Mouse (Mus musculus): ENCODE results near the gene Auts2. TPM values are rescaled to one million over a fixed set of nuclear protein-coding genes. Genes with fewer than 3 reads are reported as not detected.

Auts2 gene
- polyA plus RNA-seq, 1 experiment from 2014 or later = 73.6 TPM

DNA sequence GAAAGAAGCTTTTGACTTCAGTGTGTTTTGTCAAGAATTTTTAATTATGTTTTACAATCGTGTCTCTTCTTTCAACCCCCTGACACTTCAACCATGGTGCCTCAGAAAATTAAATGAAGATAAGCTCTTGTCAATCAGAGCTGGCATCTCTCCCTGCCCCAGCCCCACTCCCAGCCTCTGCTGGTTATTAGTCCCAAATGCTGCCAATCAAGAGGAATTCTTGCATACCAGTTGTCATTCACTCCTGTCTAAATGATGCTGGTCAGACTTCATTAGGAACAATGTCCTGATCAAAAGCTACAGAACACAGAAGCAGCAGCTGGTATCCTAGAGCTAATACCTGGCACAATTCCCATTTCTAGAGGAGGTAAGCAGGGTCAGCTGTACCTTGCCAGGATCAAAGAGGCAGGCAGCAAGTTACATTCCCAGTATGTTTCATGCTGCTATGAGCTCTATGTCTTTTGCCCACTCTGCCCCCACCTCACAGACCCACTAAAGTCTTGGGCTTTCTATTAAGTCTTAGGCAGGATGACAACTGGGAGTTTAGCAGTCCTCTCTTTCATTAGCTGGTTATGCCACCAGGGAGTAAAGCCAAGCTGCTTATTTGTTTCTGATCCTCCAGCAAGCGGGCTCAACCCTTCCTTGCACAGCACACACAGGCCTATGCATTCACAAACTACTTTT lies 134.1 kb downstream of the Auts2 start:
- no peak overlapping the region for H3K4me3 ChIP-seq
- H3K9ac ChIP-seq = no peak overlapping the region
- no peak overlapping the region for H3K4me2 ChIP-seq (replicated peaks)
- no peaks in the 10 kb centered on the region for H3K27me3 ChIP-seq
- H3K9me3 ChIP-seq = no peaks in the 10 kb centered on the region
- ATAC-seq (ENCODE audit: insufficient number of reproducible peaks, insufficient read depth, low FRiP score, low TSS enrichment) = no peak
- peaks cover 18% of the 10 kb centered on the region for H3K4me1 ChIP-seq
- H3K36me3 ChIP-seq = no peaks in the 10 kb centered on the region
- WGBS = 56% methylated on average over 2 of the region's 2 CpGs
- no peak overlapping the region for H3K27ac ChIP-seq

DNA sequence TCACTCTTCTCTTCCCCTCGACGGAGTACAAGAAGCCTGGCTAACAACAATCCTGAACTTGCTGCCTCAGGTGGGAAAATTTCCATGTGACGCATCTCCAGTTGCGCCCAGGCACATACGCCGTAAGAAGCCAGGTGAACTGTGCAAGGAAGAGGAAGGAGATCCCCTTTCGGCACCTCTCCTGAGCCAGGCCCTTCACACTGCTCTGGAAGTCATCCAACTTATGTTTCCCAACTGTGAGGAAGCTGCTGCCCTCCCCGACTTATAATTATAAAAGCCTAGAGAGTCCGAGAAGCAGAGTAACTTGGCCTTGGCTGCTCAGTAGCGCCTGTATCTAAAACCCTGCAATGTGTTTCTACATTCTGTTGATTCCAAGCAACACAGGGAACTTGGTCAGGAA lies 142.6 kb downstream of the Auts2 start:
- Histone ChIP-seq H3K9ac (no peak overlapping the region), H3K36me3 (no peaks in the 10 kb centered on the region), H3K27ac (no peak overlapping the region), H3K9me3 (no peaks in the 10 kb centered on the region), H3K4me1 (peaks cover 29% of the 10 kb centered on the region; the same call in 1 of the 2 replicates), H3K4me2 (replicated peaks) (no peak overlapping the region), H3K27me3 (no peaks in the 10 kb centered on the region), H3K4me3 (no peak overlapping the region)
- 63% methylated on average over 10 of the region's 10 CpGs for WGBS
- no peak for ATAC-seq (ENCODE audit: insufficient number of reproducible peaks, insufficient read depth, low FRiP score, low TSS enrichment)

DNA sequence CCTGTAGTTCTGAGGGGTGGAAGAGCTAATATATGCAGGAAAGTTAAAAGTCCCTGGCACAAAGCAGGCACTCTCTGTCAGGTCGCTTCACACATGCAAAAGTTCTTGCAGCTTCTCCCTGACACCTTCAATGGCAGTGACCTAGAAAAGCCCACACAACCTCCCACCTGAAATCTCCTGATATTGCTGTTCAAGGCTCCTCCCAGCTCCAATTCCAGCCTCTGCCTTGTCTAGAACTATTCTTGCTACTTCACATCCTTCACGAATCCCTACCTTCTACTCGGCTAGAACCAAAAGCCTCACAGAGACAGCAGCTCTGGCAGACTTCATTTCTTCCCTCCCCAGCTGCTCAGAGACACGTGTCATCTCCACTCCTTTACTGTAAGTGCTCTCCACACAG lies 143.7 kb downstream of the Auts2 start:
- Histone ChIP-seq H3K27ac (no peak overlapping the region), H3K9ac (no peak overlapping the region), H3K4me2 (replicated peaks) (no peak overlapping the region), H3K9me3 (no peaks in the 10 kb centered on the region), H3K4me1 (peaks cover 29% of the 10 kb centered on the region; the same call in 1 of the 2 replicates), H3K36me3 (no peaks in the 10 kb centered on the region), H3K4me3 (no peak overlapping the region), H3K27me3 (no peaks in the 10 kb centered on the region)
- ATAC-seq (ENCODE audit: insufficient number of reproducible peaks, insufficient read depth, low FRiP score, low TSS enrichment) = no peak
- 63% methylated on average over 4 of the region's 4 CpGs for WGBS

DNA sequence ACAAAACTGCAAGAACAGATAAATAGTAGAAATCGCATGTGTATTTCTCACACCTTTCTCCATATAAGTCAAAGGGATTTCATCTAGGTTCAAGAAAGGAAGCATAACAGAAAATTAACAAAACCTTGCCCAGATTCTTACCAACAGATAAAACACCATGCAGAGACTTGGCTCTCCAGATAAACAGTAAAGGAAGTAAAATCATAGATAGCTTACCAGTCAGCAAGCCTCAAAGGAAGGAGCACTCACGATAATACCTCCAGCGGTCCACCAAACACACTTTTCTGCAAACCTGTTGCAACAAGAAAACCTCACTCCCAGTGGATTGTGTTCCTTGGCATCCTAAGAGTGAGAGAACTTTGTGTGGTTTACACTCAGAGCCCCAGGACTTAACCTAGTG lies 147.2 kb downstream of the Auts2 start:
- no peak overlapping the region for H3K9ac ChIP-seq
- H3K4me2 ChIP-seq (replicated peaks) = no peak overlapping the region
- H3K9me3 ChIP-seq = no peaks in the 10 kb centered on the region
- no peak for ATAC-seq (ENCODE audit: insufficient number of reproducible peaks, insufficient read depth, low FRiP score, low TSS enrichment)
- H3K4me1 ChIP-seq = peaks cover 35% of the 10 kb centered on the region
- H3K4me3 ChIP-seq = no peak overlapping the region
- H3K27me3 ChIP-seq = no peaks in the 10 kb centered on the region
- no peak overlapping the region for H3K27ac ChIP-seq
- 87% methylated on average over 3 of the region's 3 CpGs for whole genome bisulfite sequencing
- H3K36me3 ChIP-seq = no peaks in the 10 kb centered on the region

DNA sequence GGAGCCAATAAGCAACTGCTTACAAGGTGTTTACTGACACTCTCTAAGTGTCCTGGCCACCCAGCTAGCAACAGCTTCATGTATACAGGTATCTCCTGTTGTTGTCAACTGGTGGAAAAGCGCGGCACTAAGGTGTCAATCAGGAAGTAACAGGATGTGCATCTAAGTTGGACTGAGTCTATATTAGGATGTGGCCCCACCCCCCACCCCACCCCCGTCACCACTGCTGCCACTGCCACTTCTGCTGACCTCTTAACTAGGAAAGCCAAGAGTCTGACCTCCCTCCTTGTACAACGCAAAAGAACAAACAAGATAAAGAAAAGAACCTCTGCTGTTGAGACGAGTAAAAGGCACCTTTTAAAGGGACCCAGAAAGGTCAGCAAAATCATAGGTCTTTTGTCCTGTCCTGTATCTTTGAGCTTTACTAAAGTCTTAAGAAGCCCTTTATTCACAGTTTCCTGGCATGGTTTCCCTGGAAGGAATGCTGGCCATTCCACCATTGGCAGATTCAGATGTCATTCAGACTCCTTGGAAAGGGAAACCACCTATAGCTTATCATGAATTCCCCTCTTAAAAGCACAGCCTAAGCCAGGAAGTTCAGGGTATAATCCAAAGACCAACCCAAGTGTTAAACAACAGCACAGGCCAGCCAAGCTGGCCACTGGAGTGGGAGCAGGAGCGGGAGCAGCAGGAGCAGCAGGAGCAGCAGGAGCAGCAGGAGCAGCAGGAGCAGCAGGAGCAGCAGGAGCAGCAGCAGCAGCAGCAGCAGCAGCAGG lies 148.2 kb downstream of the Auts2 start:
- H3K9me3 ChIP-seq = no peaks in the 10 kb centered on the region
- ATAC-seq (ENCODE audit: insufficient number of reproducible peaks, insufficient read depth, low FRiP score, low TSS enrichment) = no peak
- no peaks in the 10 kb centered on the region for H3K27me3 ChIP-seq
- H3K9ac ChIP-seq = no peak overlapping the region
- no peak overlapping the region for H3K4me3 ChIP-seq
- 36% methylated on average over 6 of the region's 6 CpGs for WGBS
- no peak overlapping the region for H3K27ac ChIP-seq
- H3K4me2 ChIP-seq (replicated peaks) = no peak overlapping the region
- no peaks in the 10 kb centered on the region for H3K36me3 ChIP-seq
- peaks cover 28% of the 10 kb centered on the region for H3K4me1 ChIP-seq

DNA sequence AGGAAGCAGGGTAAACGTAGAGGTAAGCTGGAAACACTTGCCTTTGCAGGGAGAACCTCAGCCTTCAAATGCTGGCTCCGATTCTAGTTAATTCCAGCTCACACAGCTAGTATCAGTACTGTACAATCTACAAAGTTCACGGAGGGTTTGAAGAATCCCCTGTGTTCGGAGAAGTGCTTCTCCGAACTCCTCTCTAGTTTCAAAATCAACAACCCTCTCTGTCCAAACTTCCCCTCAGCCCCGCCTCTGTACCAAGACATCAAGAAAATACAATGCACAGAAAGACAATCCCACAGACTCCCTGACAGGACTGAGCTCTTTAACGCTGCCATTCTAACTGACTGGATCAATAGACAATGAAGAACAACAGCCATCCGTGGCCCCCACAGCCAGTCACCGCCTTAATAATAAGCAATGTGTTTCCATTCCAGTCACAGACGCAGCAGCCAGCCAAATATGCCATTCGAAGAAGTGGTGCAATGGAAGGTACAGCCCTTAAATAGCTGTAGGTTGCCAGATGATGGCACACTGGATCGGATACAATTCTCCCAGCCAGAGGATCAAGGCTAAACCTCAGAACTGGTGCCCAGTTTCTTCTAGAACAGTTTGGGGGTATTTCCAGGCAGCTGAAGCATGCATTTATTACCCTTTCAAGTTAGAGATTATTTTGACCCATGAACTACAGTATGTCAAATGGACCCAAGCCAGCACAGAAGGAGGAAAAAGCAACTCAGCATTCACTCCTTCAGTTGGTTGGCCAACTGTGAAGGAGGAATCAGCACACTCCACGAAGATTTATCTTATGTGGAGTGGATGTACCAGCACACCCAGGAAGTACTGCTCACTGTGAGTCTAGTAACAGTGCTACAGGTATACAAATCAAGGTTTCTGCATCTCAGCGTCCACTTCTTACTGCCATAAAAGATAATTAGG lies 151.0 kb downstream of the Auts2 start:
- no peak overlapping the region for H3K4me3 ChIP-seq
- 52% methylated on average over 14 of the region's 14 CpGs for WGBS
- H3K9ac ChIP-seq = no peak overlapping the region
- no peak overlapping the region for H3K27ac ChIP-seq
- H3K27me3 ChIP-seq = no peaks in the 10 kb centered on the region
- no peaks in the 10 kb centered on the region for H3K36me3 ChIP-seq
- H3K4me2 ChIP-seq (replicated peaks) = no peak overlapping the region
- ATAC-seq (ENCODE audit: insufficient number of reproducible peaks, insufficient read depth, low FRiP score, low TSS enrichment) = no peak
- no peaks in the 10 kb centered on the region for H3K9me3 ChIP-seq
- H3K4me1 ChIP-seq = peaks cover 17% of the 10 kb centered on the region

DNA sequence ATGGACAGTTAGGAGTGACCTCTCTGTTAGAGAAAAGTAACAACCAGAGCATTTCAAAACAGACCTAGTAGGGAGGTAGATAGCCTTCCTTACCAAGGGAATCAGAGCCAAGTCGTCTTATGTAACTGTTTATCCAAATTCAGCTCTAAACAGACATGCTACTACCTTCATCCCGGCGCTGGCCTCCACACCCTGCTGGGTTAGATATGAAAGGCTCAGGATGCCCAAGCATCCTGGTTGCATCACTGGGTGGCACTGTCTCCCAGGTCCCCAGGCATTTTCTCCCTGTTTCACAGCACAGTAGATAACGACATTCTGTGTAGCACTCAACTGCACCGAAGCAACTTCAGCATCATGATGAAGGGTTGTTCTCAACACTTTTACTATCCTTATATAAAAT lies 154.4 kb downstream of the Auts2 start:
- WGBS = 81% methylated on average over 5 of the region's 5 CpGs
- H3K4me1 ChIP-seq = peaks cover 29% of the 10 kb centered on the region
- H3K9me3 ChIP-seq = no peaks in the 10 kb centered on the region
- no peaks in the 10 kb centered on the region for H3K36me3 ChIP-seq
- no peak overlapping the region for H3K27ac ChIP-seq
- no peak overlapping the region for H3K4me3 ChIP-seq
- no peak for ATAC-seq (ENCODE audit: insufficient number of reproducible peaks, insufficient read depth, low FRiP score, low TSS enrichment)
- no peaks in the 10 kb centered on the region for H3K27me3 ChIP-seq
- no peak overlapping the region for H3K4me2 ChIP-seq (replicated peaks)
- H3K9ac ChIP-seq = no peak overlapping the region

DNA sequence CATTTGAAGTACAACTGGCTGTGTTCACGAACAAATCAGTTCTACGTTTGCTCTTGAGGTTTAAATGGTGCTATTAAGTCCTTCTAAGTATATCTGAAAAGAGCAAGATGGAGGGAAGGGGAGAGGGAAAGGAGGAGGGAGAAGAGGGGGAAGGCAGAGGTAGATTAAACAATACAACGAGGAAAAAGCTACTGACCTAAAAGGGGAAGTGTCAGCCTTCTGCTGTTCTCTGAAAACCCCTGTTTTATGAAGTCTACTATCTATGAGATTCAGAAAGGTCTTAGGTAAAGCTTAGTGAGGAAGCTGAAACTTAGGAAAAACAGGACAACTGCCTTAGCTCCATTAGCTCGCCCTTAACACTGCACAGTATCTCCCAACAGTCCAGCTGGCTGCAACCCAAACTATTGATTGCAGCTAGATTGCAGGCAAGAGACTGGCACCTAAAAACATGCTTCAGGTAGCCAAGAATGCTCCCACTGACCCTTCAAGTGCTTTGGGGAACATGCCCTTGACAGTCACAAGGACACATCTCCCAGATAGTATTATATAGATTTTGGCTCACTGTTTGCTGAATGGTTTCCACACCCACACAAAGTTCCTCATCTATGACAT lies 157.8 kb downstream of the Auts2 start:
- Histone ChIP-seq H3K4me3 (no peak overlapping the region), H3K36me3 (no peaks in the 10 kb centered on the region), H3K9ac (no peak overlapping the region), H3K4me2 (replicated peaks) (no peak overlapping the region), H3K27me3 (no peaks in the 10 kb centered on the region), H3K27ac (no peak overlapping the region), H3K9me3 (no peaks in the 10 kb centered on the region), H3K4me1 (peaks cover 23% of the 10 kb centered on the region; the same call in 1 of the 2 replicates)
- WGBS = 55% methylated on average over 4 of the region's 4 CpGs
- ATAC-seq (ENCODE audit: insufficient number of reproducible peaks, insufficient read depth, low FRiP score, low TSS enrichment) = no peak

DNA sequence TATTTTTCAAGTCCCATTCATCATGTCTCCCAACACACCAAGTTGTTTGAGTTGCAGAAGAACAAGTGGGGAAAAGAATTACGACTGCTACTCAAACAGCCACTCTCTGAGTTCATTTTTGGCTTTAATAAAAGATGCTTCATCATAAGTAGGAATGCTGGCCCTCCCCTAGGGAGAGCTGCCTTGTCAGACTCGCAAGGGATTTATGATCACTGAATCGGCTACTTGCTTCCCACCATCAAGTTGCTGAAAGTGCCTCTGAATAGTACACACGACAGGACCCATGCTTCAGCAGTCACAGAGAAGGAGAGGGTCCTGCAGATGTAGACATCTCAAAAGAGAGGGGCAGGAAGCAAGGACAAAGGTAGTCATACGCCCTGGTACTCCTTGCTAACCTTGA lies 162.9 kb downstream of the Auts2 start:
- Histone ChIP-seq H3K9ac (no peak overlapping the region), H3K27me3 (no peaks in the 10 kb centered on the region), H3K4me3 (no peak overlapping the region), H3K4me2 (replicated peaks) (no peak overlapping the region), H3K36me3 (no peaks in the 10 kb centered on the region), H3K4me1 (peaks cover 16% of the 10 kb centered on the region; the same call in 1 of the 2 replicates), H3K9me3 (no peaks in the 10 kb centered on the region), H3K27ac (no peak overlapping the region)
- ATAC-seq (ENCODE audit: insufficient number of reproducible peaks, insufficient read depth, low FRiP score, low TSS enrichment) = no peak
- WGBS = 70% methylated on average over 5 of the region's 5 CpGs

DNA sequence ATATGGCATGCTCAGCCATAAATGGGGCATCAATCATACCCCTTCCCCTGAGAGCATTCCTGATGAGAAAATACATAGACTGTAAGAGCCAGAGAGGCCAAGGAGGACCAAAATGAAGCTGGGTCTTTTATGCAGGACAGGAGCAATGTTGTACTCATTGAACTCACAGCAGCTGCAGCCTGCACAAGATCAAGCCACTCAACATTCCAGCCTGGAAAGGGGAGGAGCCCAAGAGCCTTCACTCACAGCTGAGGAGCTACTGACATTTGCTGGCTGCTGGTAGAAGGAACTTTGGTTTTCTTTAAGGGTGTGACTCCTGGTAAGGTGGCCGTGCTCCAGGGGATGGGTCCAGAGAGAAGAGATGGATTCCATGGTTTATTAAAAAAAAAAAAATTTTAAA lies 164.2 kb downstream of the Auts2 start:
- no peaks in the 10 kb centered on the region for H3K36me3 ChIP-seq
- no peak overlapping the region for H3K9ac ChIP-seq
- WGBS = 83% methylated on average over 1 of the region's 1 CpGs
- H3K27ac ChIP-seq = no peak overlapping the region
- no peaks in the 10 kb centered on the region for H3K9me3 ChIP-seq
- H3K4me3 ChIP-seq = no peak overlapping the region
- ATAC-seq (ENCODE audit: insufficient number of reproducible peaks, insufficient read depth, low FRiP score, low TSS enrichment) = no peak
- H3K4me2 ChIP-seq (replicated peaks) = no peak overlapping the region
- no peaks in the 10 kb centered on the region for H3K27me3 ChIP-seq
- 0 out of 2 replicates have a peak, but pooled peaks cover 7% of the 10 kb centered on the region for H3K4me1 ChIP-seq

DNA sequence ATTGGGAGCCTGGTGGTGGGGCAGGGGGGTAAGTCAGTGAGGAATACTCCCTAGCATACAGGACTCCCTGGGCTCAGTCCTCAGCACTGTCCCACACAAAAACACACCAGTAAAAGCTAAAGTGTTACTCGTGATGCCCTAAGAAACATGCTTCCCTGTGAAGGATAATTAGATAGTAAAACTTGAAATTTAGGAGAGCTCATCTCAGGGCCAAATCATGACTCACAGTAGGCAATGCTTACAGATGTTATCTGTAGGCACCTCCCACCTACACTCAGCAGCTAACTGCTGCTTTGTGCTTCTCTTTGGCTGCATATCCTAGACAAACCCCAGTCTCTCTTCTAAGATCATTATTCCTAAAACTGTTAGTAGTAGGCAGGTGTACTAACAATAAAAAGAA lies 168.0 kb downstream of the Auts2 start:
- 86% methylated on average over 1 of the region's 1 CpGs for WGBS
- no peaks in the 10 kb centered on the region for H3K27me3 ChIP-seq
- no peaks in the 10 kb centered on the region for H3K36me3 ChIP-seq
- no peaks in the 10 kb centered on the region for H3K9me3 ChIP-seq
- H3K9ac ChIP-seq = no peak overlapping the region
- H3K27ac ChIP-seq = no peak overlapping the region
- no peak overlapping the region for H3K4me3 ChIP-seq
- peaks cover 14% of the 10 kb centered on the region for H3K4me1 ChIP-seq
- no peak for ATAC-seq (ENCODE audit: insufficient number of reproducible peaks, insufficient read depth, low FRiP score, low TSS enrichment)
- H3K4me2 ChIP-seq (replicated peaks) = no peak overlapping the region
